Mouse (Mus musculus) MEL (cell line): ENCODE results near the gene Frem1. TPM values are rescaled to one million over a fixed set of nuclear protein-coding genes. Genes with fewer than 3 reads are reported as not detected.

Experiments used
- DNase-seq: peaks from one replicate; pipeline ENCODE4 v3.0.0; 2011; ENCODE audit warnings: low read depth, low spot score
- H3K27ac ChIP-seq: 2 replicates; pipeline ENCODE4 v1.5.1; 2012; ENCODE audit warnings: low read depth, mild to moderate bottlenecking, control low read depth, low read length, moderate library complexity; ENCODE audit not compliant: control insufficient read depth
- H3K27me3 ChIP-seq, 2 experiments: fragments of 150-350 bp in 1 of 2; sonication (generic) in 1 of 2; 2 replicates each; pipeline ENCODE4 v1.6.1; 2012; ENCODE audit warnings: low read length in 2 of 2, mild to moderate bottlenecking in 2 of 2, improper control_type of control experiment in 1 of 2, moderate library complexity in 1 of 2; ENCODE audit not compliant: insufficient read depth in 2 of 2, control insufficient read depth in 1 of 2
- H3K36me3 ChIP-seq, 2 experiments: 2 replicates each; pipeline ENCODE4 v1.6.1; 2012 to 2014; ENCODE audit warnings: low read length in 2 of 2, improper control_type of control experiment in 1 of 2, inconsistent platforms in 1 of 2, mild to moderate bottlenecking in 1 of 2; ENCODE audit not compliant: insufficient read depth in 2 of 2, control insufficient read depth in 1 of 2
- H3K4me1 ChIP-seq, 2 experiments: fragments of 150-350 bp in 1 of 2; sonication (generic) in 1 of 2; 2 replicates each; pipeline ENCODE4 v1.6.1; 2012; ENCODE audit warnings: low read length in 2 of 2, improper control_type of control experiment in 1 of 2, mild to moderate bottlenecking in 1 of 2; ENCODE audit not compliant: insufficient read depth in 2 of 2, control insufficient read depth in 1 of 2
- H3K4me3 ChIP-seq, 2 experiments: fragments of 150-350 bp in 1 of 2; sonication (generic) in 1 of 2; 2 replicates each; pipeline ENCODE4 v1.5.1; 2012; ENCODE audit warnings: low read depth in 2 of 2, low read length in 2 of 2, mild to moderate bottlenecking in 2 of 2, moderate library complexity in 2 of 2, control low read depth in 1 of 2, improper control_type of control experiment in 1 of 2; ENCODE audit not compliant: control insufficient read depth in 1 of 2, insufficient read depth in 1 of 2
- H3K79me2 ChIP-seq: 2 replicates; pipeline ENCODE4 v1.6.1; 2012; ENCODE audit warnings: mild to moderate bottlenecking, low read length, moderate library complexity; ENCODE audit not compliant: control insufficient read depth, poor library complexity, insufficient read depth
- H3K9ac ChIP-seq: 2 replicates; pipeline ENCODE4 v1.6.1; 2012; ENCODE audit warnings: low read depth, mild to moderate bottlenecking, control low read depth, low read length, moderate library complexity; ENCODE audit not compliant: control insufficient read depth, poor library complexity, severe bottlenecking
- H3K9me3 ChIP-seq: fragments of 150-350 bp; sonication (generic); replicated peaks from 2 replicates; pipeline ENCODE4 v1.6.1; 2012; ENCODE audit warnings: mild to moderate bottlenecking, low read length, improper control_type of control experiment, moderate library complexity; ENCODE audit not compliant: insufficient read depth
- BHLHE40 ChIP-seq: IDR thresholded peaks from 2 replicates; pipeline ENCODE4 v1.6.1; 2012; ENCODE audit warnings: low read depth, mild to moderate bottlenecking, inconsistent platforms, low read length, improper control_type of control experiment, borderline replicate concordance
- CHD1 ChIP-seq: IDR thresholded peaks from 2 replicates; pipeline ENCODE4 v1.6.1; 2012; ENCODE audit warnings: low read depth, mild to moderate bottlenecking, inconsistent platforms, low read length, improper control_type of control experiment
- CHD2 ChIP-seq: IDR thresholded peaks from 2 replicates; pipeline ENCODE4 v1.6.1; 2011; ENCODE audit warnings: low read length, improper control_type of control experiment
- CTCF ChIP-seq, 3 experiments: IDR thresholded peaks in 2 of 3; conservative IDR thresholded peaks in 1 of 3; 2 replicates each; pipeline ENCODE4 v1.5.1; 2011 to 2012; ENCODE audit warnings: low read length in 3 of 3, low read depth in 2 of 3, mild to moderate bottlenecking in 2 of 3, improper control_type of control experiment in 1 of 3, inconsistent platforms in 1 of 3, mixed read lengths in 1 of 3, moderate library complexity in 1 of 3; ENCODE audit not compliant: control insufficient read depth in 1 of 3, insufficient read depth in 1 of 3, poor library complexity in 1 of 3, severe bottlenecking in 1 of 3
- ELF1 ChIP-seq: IDR thresholded peaks from 2 replicates; pipeline ENCODE4 v1.6.1; 2014; ENCODE audit warnings: low read depth, mild to moderate bottlenecking, inconsistent platforms, low read length, improper control_type of control experiment, moderate library complexity
- EP300 ChIP-seq, 2 experiments: IDR thresholded peaks; 2 replicates each; pipeline ENCODE4 v1.6.1; 2011; ENCODE audit warnings: improper control_type of control experiment in 2 of 2, low read length in 2 of 2, low read depth in 1 of 2, mild to moderate bottlenecking in 1 of 2
- HCFC1 ChIP-seq: IDR thresholded peaks from 2 replicates; pipeline ENCODE4 v1.6.1; 2012; ENCODE audit warnings: low read depth, mild to moderate bottlenecking, inconsistent platforms, low read length, improper control_type of control experiment, moderate library complexity
- JUND ChIP-seq: IDR thresholded peaks from 2 replicates; pipeline ENCODE4 v1.6.1; 2011; ENCODE audit warnings: low read depth, mild to moderate bottlenecking, improper control_type of control experiment, low read length
- KAT2A ChIP-seq: conservative IDR thresholded peaks from 2 replicates; pipeline ENCODE4 v1.6.1; 2012; ENCODE audit warnings: low read depth, low read length, improper control_type of control experiment, inconsistent platforms
- MAFK ChIP-seq: IDR thresholded peaks from 2 replicates; pipeline ENCODE4 v1.6.1; 2011; ENCODE audit warnings: low read depth, mild to moderate bottlenecking, low read length, improper control_type of control experiment, borderline replicate concordance
- MAX ChIP-seq: IDR thresholded peaks from 2 replicates; pipeline ENCODE4 v1.6.1; 2011; ENCODE audit warnings: low read length, improper control_type of control experiment
- MAZ ChIP-seq: IDR thresholded peaks from 2 replicates; pipeline ENCODE4 v1.6.1; 2012; ENCODE audit warnings: low read depth, mild to moderate bottlenecking, inconsistent platforms, low read length, improper control_type of control experiment
- MYC ChIP-seq: IDR thresholded peaks from 2 replicates; pipeline ENCODE4 v1.6.1; 2011; ENCODE audit warnings: low read depth, mild to moderate bottlenecking, low read length, improper control_type of control experiment, moderate library complexity
- POLR2A ChIP-seq, 2 experiments: IDR thresholded peaks; 2 replicates each; pipeline ENCODE4 v1.6.1; 2011 to 2012; ENCODE audit warnings: low read length in 2 of 2, mild to moderate bottlenecking in 2 of 2, control low read depth in 1 of 2, improper control_type of control experiment in 1 of 2, low read depth in 1 of 2, moderate library complexity in 1 of 2; ENCODE audit not compliant: control insufficient read depth in 1 of 2, insufficient read depth in 1 of 2, poor library complexity in 1 of 2
- POLR2AphosphoS2 ChIP-seq: IDR thresholded peaks from 2 replicates; pipeline ENCODE4 v1.6.1; 2011; ENCODE audit warnings: low read length, improper control_type of control experiment
- POLR2AphosphoS5 ChIP-seq: IDR thresholded peaks from 2 replicates; pipeline ENCODE4 v1.6.1; 2012; ENCODE audit warnings: low read depth, borderline replicate concordance, mild to moderate bottlenecking, inconsistent platforms, low read length, moderate library complexity, mixed read lengths
- RAD21 ChIP-seq: IDR thresholded peaks from 2 replicates; pipeline ENCODE4 v1.6.1; 2011; ENCODE audit warnings: mild to moderate bottlenecking, low read depth, low read length, improper control_type of control experiment
- TBP ChIP-seq: IDR thresholded peaks from 2 replicates; pipeline ENCODE4 v1.8.0; 2011; ENCODE audit warnings: low read depth, low read length, improper control_type of control experiment
- TCF12 ChIP-seq: IDR thresholded peaks from 2 replicates; pipeline ENCODE4 v1.6.1; 2014; ENCODE audit warnings: low read depth, mild to moderate bottlenecking, inconsistent platforms, low read length, improper control_type of control experiment, moderate library complexity
- UBTF ChIP-seq: IDR thresholded peaks from 2 replicates; pipeline ENCODE4 v1.6.1; 2012; ENCODE audit warnings: low read depth, mild to moderate bottlenecking, inconsistent platforms, low read length, improper control_type of control experiment, moderate library complexity, borderline replicate concordance; ENCODE audit not compliant: insufficient read depth
- ZC3H11A ChIP-seq: IDR thresholded peaks from 2 replicates; pipeline ENCODE4 v1.6.1; 2012; ENCODE audit warnings: low read depth, mild to moderate bottlenecking, inconsistent platforms, low read length, improper control_type of control experiment
- ZKSCAN1 ChIP-seq: IDR thresholded peaks from 2 replicates; pipeline ENCODE4 v1.6.1; 2012; ENCODE audit warnings: low read depth, mild to moderate bottlenecking, inconsistent platforms, low read length, improper control_type of control experiment, moderate library complexity
- polyA plus RNA-seq, 2 experiments: library from polyadenylated mRNA; stranded (reverse) in 1 of 2; unstranded in 1 of 2; fragments of >175 nt in 1 of 2; fragments of >200 nt in 1 of 2; gene quantifications; 2 replicates each; pipeline versions ENCODE4 v1.2.1 to v1.2.4; 2012; ENCODE audit warnings: low replicate concordance in 2 of 2, low read depth in 1 of 2; ENCODE audit not compliant: insufficient read length in 2 of 2, insufficient read depth in 1 of 2, missing spikeins in 1 of 2
- total RNA-seq: library from RNA; depleted of rRNA; stranded (reverse); fragments of 300-350 nt; gene quantifications from 2 replicates; pipeline ENCODE4 v1.2.3, GENCODE M21; 2012

Frem1 gene
- total and polyA plus RNA-seq, 3 experiments = not detected

GRCm38 (mm10) chr4:83048561-83048960 lies 3.6 kb downstream of the Frem1 start:
- H3K36me3 ChIP-seq = no peaks in the 10 kb centered on the region
- TF ChIP-seq RAD21 (no peak), POLR2A (IDR thresholded peaks at IDR 0.05; ENCODE audit: control insufficient read depth in 1 of 2, insufficient read depth in 1 of 2, low read depth in 1 of 2, low read length in 2 of 2, poor library complexity in 1 of 2) (no peak), CHD1 (no peak), MAFK (no peak), UBTF (no peak), BHLHE40 (no peak), POLR2AphosphoS2 (no peak), TCF12 (no peak), JUND (no peak), ZC3H11A (no peak), EP300 (IDR thresholded peaks at IDR 0.05; ENCODE audit: low read depth in 1 of 2, low read length in 2 of 2) (no peak), POLR2AphosphoS5 (no peak), MAX (no peak), ELF1 (no peak)
- H3K79me2 ChIP-seq = no peaks in the 10 kb centered on the region
- H3K4me3 ChIP-seq = no peak overlapping the region
- no peak overlapping the region for H3K27ac ChIP-seq
- H3K27me3 ChIP-seq = no peaks in the 10 kb centered on the region
- DNase-seq = no peak
- H3K9ac ChIP-seq = no peak overlapping the region
- H3K4me1 ChIP-seq = no peaks in the 10 kb centered on the region
- no peaks in the 10 kb centered on the region for H3K9me3 ChIP-seq

DNA sequence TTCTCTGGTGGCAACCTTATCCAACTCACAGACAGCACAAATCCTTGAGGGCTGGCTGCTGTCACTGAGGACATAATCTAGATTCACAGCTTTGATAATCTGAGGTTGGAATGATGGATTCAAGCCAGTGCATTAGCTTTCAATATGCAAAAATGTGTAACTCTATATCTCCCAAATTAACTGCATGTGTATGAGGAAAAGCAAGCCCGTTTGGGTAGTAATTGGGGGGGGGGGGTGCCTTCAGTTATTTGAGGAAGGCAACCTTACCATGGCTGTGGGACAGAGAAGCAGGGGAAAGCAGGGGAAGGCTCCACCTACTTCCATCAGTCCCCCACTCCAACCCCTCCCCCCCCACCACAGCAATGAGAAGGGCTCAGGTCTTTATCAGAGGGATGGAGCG lies 5.3 kb downstream of the Frem1 start:
- TF ChIP-seq HCFC1 (no peak), BHLHE40 (no peak), CTCF (IDR thresholded peaks at IDR 0.05 in 2 of 3, conservative IDR thresholded peaks at IDR 0.05 in 1 of 3; ENCODE audit: control insufficient read depth in 1 of 3, insufficient read depth in 1 of 3, low read depth in 2 of 3, low read length in 3 of 3, poor library complexity in 1 of 3, severe bottlenecking in 1 of 3) (no peak), ZKSCAN1 (no peak), MYC (no peak), TBP (no peak), TCF12 (no peak), KAT2A (no peak), CHD2 (no peak), MAZ (no peak)
- Histone ChIP-seq H3K4me3 (no peak overlapping the region), H3K36me3 (no peaks in the 10 kb centered on the region), H3K4me1 (no peaks in the 10 kb centered on the region), H3K9me3 (no peaks in the 10 kb centered on the region), H3K27me3 (no peaks in the 10 kb centered on the region), H3K27ac (no peak overlapping the region), H3K9ac (no peak overlapping the region), H3K79me2 (no peaks in the 10 kb centered on the region)
- no peak for DNase-seq
